Mouse (Mus musculus): ENCODE measurements around the gene Ppt1. TPM values are rescaled to one million over a fixed set of nuclear protein-coding genes. Genes with fewer than 3 reads are reported as not detected.

Gene Ppt1
- polyA plus RNA-seq, 1 experiment from 2014 or later, result 79.4 TPM

DNA sequence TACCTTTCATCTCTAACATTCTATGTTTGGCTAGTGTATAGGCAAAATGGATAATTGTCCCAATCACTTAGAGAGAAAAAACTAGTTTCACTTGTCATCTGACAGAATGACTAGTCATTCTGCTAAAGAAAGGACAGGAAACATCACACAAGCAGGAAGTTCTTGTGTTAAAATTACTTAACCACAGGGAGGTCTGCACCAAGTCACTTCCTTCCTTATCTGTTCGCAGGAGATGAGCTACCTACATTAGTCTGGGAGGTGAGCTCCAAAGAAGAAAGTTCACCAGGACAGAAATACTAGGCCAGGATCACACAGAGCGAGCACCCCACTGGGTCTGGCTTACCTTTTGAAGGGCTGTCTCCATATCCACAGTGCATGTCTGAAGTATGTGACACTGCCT, 35.9 kb downstream of the Ppt1 start:
- Histone ChIP-seq H3K4me1 (no peaks in the 10 kb centered on the region), H3K27ac (no peak overlapping the region), H3K36me3 (peaks cover 48% of the 10 kb centered on the region), H3K27me3 (no peaks in the 10 kb centered on the region), H3K9ac (no peak overlapping the region), H3K9me3 (no peaks in the 10 kb centered on the region), H3K4me3 (no peak overlapping the region), H3K4me2 (no peak overlapping the region)
- WGBS, result 87% methylated on average over 2 of the region's 2 CpGs
- ATAC-seq (ENCODE audit: insufficient number of reproducible peaks, low FRiP score, low TSS enrichment, low read depth), result no peak

DNA sequence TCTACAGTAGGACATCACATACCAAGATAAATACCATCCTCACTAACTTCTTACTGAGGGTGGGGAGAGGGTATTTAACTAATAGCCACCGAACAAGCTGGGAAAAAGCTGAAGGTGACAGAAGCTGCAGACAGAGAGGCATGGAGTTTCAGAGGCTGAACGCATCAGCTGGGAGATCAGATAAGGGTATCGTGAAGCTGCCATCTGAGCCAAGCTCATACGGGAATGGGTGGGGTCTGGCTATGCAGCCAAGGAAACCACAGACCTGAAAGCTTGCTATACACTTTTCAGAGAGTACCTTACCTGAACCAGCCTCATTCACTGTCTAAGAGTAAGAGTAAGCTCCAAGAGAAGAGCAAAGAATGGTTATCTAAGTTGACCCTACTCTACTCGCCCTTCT, 37.0 kb downstream of the Ppt1 start:
- ATAC-seq (ENCODE audit: insufficient number of reproducible peaks, low FRiP score, low TSS enrichment, low read depth), result no peak
- no peak overlapping the region for H3K4me2 ChIP-seq
- H3K27me3 ChIP-seq, result no peaks in the 10 kb centered on the region
- H3K4me3 ChIP-seq, result no peak overlapping the region
- no peak overlapping the region for H3K27ac ChIP-seq
- no peaks in the 10 kb centered on the region for H3K9me3 ChIP-seq
- H3K4me1 ChIP-seq, result no peaks in the 10 kb centered on the region
- H3K9ac ChIP-seq, result no peak overlapping the region
- WGBS, result 71% methylated on average over 5 of the region's 5 CpGs
- peaks cover 42% of the 10 kb centered on the region for H3K36me3 ChIP-seq

DNA sequence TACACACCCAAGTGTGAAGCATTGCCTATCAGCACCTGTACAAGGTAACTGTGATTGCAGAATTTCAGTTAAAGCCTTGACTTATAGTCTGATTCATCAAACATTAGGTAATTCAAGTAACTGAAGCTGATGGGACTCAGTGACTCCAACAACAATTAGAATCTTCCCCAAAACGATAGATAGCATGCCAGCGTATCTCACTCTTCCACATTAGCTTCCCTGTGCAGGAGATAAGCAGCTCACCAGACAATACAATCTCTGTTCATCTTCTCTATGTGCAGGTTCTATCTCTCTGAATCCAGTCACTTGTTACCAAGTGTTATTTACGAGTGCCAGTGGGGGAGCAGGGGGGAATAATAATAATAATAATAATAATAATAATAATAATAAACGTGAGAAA, 37.5 kb downstream of the Ppt1 start:
- WGBS, result 85% methylated on average over 4 of the region's 4 CpGs
- H3K4me2 ChIP-seq, result no peak overlapping the region
- 0 out of 2 replicates have a peak, but pooled peaks cover 3% of the 10 kb centered on the region for H3K4me1 ChIP-seq
- H3K4me3 ChIP-seq, result no peak overlapping the region
- H3K9ac ChIP-seq, result no peak overlapping the region
- no peaks in the 10 kb centered on the region for H3K9me3 ChIP-seq
- no peak overlapping the region for H3K27ac ChIP-seq
- ATAC-seq (ENCODE audit: insufficient number of reproducible peaks, low FRiP score, low TSS enrichment, low read depth), result no peak
- H3K36me3 ChIP-seq, result peaks cover 37% of the 10 kb centered on the region
- no peaks in the 10 kb centered on the region for H3K27me3 ChIP-seq

- Histone ChIP-seq H3K9ac (no peak overlapping the region), H3K4me1 (peaks cover 15% of the 10 kb centered on the region; the same call in 1 of the 2 replicates), H3K27me3 (no peaks in the 10 kb centered on the region), H3K9me3 (no peaks in the 10 kb centered on the region), H3K4me3 (no peak overlapping the region), H3K27ac (0 out of 2 replicates have a peak overlapping the region, but pooled peaks have one; percentile 13), H3K4me2 (no peak overlapping the region), H3K36me3 (no peaks in the 10 kb centered on the region)
- 93% methylated on average over 2 of the region's 2 CpGs for WGBS
- ATAC-seq (ENCODE audit: insufficient number of reproducible peaks, low FRiP score, low TSS enrichment, low read depth), result no peak
These were observed 42.5 kb downstream of the Ppt1 start for GRCm38 (mm10) chr4:122878333-122879070.

- no peak overlapping the region for H3K9ac ChIP-seq
- H3K4me1 ChIP-seq, result peaks cover 36% of the 10 kb centered on the region
- WGBS, result 71% methylated on average over 3 of the region's 3 CpGs
- H3K4me3 ChIP-seq, result no peak overlapping the region
- H3K27ac ChIP-seq, result peak overlapping the region; percentile 68
- no peak overlapping the region for H3K4me2 ChIP-seq
- no peak for ATAC-seq (ENCODE audit: insufficient number of reproducible peaks, low FRiP score, low TSS enrichment, low read depth)
- H3K9me3 ChIP-seq, result no peaks in the 10 kb centered on the region
- H3K36me3 ChIP-seq, result no peaks in the 10 kb centered on the region
- no peaks in the 10 kb centered on the region for H3K27me3 ChIP-seq
These were observed 46.5 kb downstream of the Ppt1 start for GRCm38 (mm10) chr4:122882544-122882943.

GRCm38 (mm10) chr4:122883294-122883693, 47.3 kb downstream of the Ppt1 start:
- Histone ChIP-seq H3K9me3 (no peaks in the 10 kb centered on the region), H3K4me3 (no peak overlapping the region), H3K27ac (peak overlapping the region; percentile 100; the same call in 1 of the 2 replicates), H3K9ac (no peak overlapping the region), H3K27me3 (no peaks in the 10 kb centered on the region), H3K36me3 (no peaks in the 10 kb centered on the region), H3K4me2 (peak overlapping the region; percentile 56; the same call in 1 of the 2 replicates), H3K4me1 (peaks cover 34% of the 10 kb centered on the region)
- 80% methylated on average over 3 of the region's 3 CpGs for whole genome bisulfite sequencing
- ATAC-seq (ENCODE audit: insufficient number of reproducible peaks, low FRiP score, low TSS enrichment, low read depth), result no peak

GRCm38 (mm10) chr4:122884051-122884450, 48.0 kb downstream of the Ppt1 start:
- Histone ChIP-seq H3K36me3 (no peaks in the 10 kb centered on the region), H3K27ac (peak overlapping the region; percentile 100), H3K9me3 (no peaks in the 10 kb centered on the region), H3K27me3 (no peaks in the 10 kb centered on the region), H3K4me3 (peak overlapping the region; percentile 82), H3K9ac (no peak overlapping the region), H3K4me2 (peak overlapping the region; percentile 56), H3K4me1 (peaks cover 30% of the 10 kb centered on the region)
- WGBS, result 40% methylated on average over 2 of the region's 2 CpGs
- ATAC-seq (ENCODE audit: insufficient number of reproducible peaks, low FRiP score, low TSS enrichment, low read depth), result no peak

- no peaks in the 10 kb centered on the region for H3K27me3 ChIP-seq
- peak overlapping the region; percentile 100 for H3K27ac ChIP-seq
- H3K9me3 ChIP-seq, result no peaks in the 10 kb centered on the region
- no peaks in the 10 kb centered on the region for H3K36me3 ChIP-seq
- 27% methylated on average over 12 of the region's 12 CpGs for WGBS
- peak overlapping the region; percentile 56 for H3K4me2 ChIP-seq
- H3K4me1 ChIP-seq, result peaks cover 30% of the 10 kb centered on the region
- peak overlapping the region; percentile 82 for H3K4me3 ChIP-seq
- no peak for ATAC-seq (ENCODE audit: insufficient number of reproducible peaks, low FRiP score, low TSS enrichment, low read depth)
- peak overlapping the region; percentile 71; the same call in 1 of the 2 replicates for H3K9ac ChIP-seq
These were observed 48.7 kb downstream of the Ppt1 start for GRCm38 (mm10) chr4:122884481-122885340.

DNA sequence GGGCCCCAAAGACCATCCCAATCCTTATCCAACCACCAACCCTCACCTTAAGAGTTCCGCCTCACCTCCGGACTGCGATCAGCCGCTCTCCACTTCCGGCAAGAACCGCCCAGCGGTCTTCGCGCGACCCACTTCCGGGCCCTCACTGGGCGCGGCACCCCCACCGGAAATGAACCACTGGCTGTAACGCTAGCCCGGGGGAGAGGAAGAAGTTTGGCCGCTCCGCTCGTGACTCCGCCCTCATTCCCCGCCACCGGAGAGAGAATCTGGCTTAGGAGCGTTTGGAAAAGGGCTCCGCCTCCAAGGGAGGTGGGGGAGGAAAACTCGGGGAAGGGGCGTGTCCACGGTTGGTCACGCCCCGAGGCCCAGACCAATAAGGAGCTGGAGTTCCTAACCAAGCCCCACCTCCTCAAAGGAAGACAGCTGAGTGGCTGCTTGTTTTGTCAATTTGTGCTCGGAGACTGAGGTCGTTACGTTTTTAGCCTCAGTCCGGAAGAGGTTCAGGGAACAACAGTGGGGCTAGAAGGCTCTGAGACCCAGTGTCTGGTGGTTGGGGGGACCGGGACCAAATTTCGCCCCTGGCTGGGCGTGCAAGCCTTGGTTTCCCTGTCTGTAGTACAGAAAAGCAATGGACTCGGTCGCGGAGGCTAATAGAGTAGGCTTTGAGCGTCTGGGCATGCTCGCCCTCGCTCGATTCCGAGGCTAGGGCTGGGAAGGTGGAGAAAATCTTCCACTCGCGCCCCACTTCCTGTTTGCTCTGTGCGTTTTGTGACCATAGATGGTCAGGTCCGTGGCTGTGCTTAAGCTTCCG, 49.9 kb downstream of the Ppt1 start, which contains the start of gene Cap1:
Cap1 (minus strand) TSS at position 289 of the 811 bp plus-strand sequence.
- Histone ChIP-seq H3K4me3 (peak within 1 kb of the TSS; percentile 82), H3K4me1 (peaks cover 33% of the 10 kb centered on the region), H3K4me2 (peak within 1 kb of the TSS; percentile 86), H3K27ac (peak within 1 kb of the TSS; percentile 100), H3K36me3 (no peaks in the 10 kb centered on the region), H3K9ac (peak within 1 kb of the TSS; percentile 71), H3K9me3 (no peaks in the 10 kb centered on the region), H3K27me3 (no peaks in the 10 kb centered on the region)
- peak; percentile 95 for ATAC-seq (ENCODE audit: insufficient number of reproducible peaks, low FRiP score, low TSS enrichment, low read depth)
- under 1% methylated on average over 49 of the region's 49 CpGs for WGBS

- no peaks in the 10 kb centered on the region for H3K9me3 ChIP-seq
- peaks cover 35% of the 10 kb centered on the region for H3K4me1 ChIP-seq
- H3K4me2 ChIP-seq, result peak overlapping the region; percentile 86
- peak overlapping the region; percentile 82 for H3K4me3 ChIP-seq
- WGBS, result 2% methylated on average over 19 of the region's 19 CpGs
- peak overlapping the region; percentile 100 for H3K27ac ChIP-seq
- no peaks in the 10 kb centered on the region for H3K36me3 ChIP-seq
- no peaks in the 10 kb centered on the region for H3K27me3 ChIP-seq
- H3K9ac ChIP-seq, result peak overlapping the region; percentile 71
- ATAC-seq (ENCODE audit: insufficient number of reproducible peaks, low FRiP score, low TSS enrichment, low read depth), result no peak
These were observed 50.7 kb downstream of the Ppt1 start for GRCm38 (mm10) chr4:122886579-122887254.

DNA sequence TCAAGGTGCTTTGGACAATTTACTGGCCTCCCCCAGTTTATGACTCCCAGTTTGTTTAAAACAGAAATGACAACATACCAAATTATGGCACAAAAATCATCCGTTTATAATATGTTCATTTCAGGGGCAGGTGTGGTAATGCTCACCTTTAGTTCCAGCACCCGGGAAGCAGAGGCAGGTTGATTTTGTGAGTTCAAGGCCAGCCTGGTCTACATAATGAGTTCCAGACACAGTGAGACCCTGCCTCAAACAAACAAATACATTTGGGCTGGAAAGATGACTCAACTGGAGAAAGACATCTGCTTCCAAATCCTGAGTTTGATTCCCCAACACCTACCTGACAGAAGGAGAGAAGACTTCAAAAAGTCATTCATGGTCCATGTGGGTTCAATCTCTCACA, 51.3 kb downstream of the Ppt1 start:
- no peak for ATAC-seq (ENCODE audit: insufficient number of reproducible peaks, low FRiP score, low TSS enrichment, low read depth)
- Histone ChIP-seq H3K27me3 (no peaks in the 10 kb centered on the region), H3K9ac (no peak overlapping the region), H3K27ac (peak overlapping the region; percentile 100), H3K4me3 (peak overlapping the region; percentile 82; the same call in 1 of the 2 replicates), H3K36me3 (no peaks in the 10 kb centered on the region), H3K4me2 (peak overlapping the region; percentile 86), H3K4me1 (peaks cover 32% of the 10 kb centered on the region), H3K9me3 (no peaks in the 10 kb centered on the region)
- 63% methylated on average over 2 of the region's 2 CpGs for WGBS
